Mouse (Mus musculus) midbrain, embryonic 16.5 days (tissue): ENCODE data around the gene Scimp. TPM values are rescaled to one million over a fixed set of nuclear protein-coding genes. Genes with fewer than 3 reads are reported as not detected.

Experiments used
- ATAC-seq: fragments of 200-750 bp; cut with Nextera tagmentation; 2 replicates; pipeline ENCODE4 v1.8.0; 2017; ENCODE audit warnings: moderate TSS enrichment
- H3K27ac ChIP-seq: fragments of 300-500 bp; sonication (generic); 2 replicates; pipeline ENCODE4 v1.5.1; 2014; ENCODE audit warnings: mild to moderate bottlenecking, low read length, mixed read lengths
- H3K27me3 ChIP-seq: fragments of 300-500 bp; sonication (generic); 2 replicates; pipeline ENCODE4 v1.6.1; 2014; ENCODE audit warnings: low read depth, low read length, mixed read lengths; ENCODE audit not compliant: control insufficient read depth, insufficient read depth
- H3K36me3 ChIP-seq: fragments of 300-500 bp; sonication (generic); 2 replicates; pipeline ENCODE4 v1.6.1; 2014; ENCODE audit warnings: mild to moderate bottlenecking, low read length, moderate library complexity, mixed read lengths; ENCODE audit not compliant: control insufficient read depth, insufficient read depth
- H3K4me1 ChIP-seq: fragments of 300-500 bp; sonication (generic); 2 replicates; pipeline ENCODE4 v1.6.1; 2014; ENCODE audit warnings: mild to moderate bottlenecking, low read length, mixed read lengths; ENCODE audit not compliant: control insufficient read depth, insufficient read depth
- H3K4me2 ChIP-seq: fragments of 300-500 bp; sonication (generic); 2 replicates; pipeline ENCODE4 v1.6.1; 2014; ENCODE audit warnings: mild to moderate bottlenecking, low read length, mixed read lengths
- H3K4me3 ChIP-seq: fragments of 300-500 bp; sonication (generic); 2 replicates; pipeline ENCODE4 v1.5.1; 2014; ENCODE audit warnings: low read depth, mild to moderate bottlenecking, low read length, moderate library complexity, mixed read lengths
- H3K9ac ChIP-seq: fragments of 300-500 bp; sonication (generic); 2 replicates; pipeline ENCODE4 v1.6.1; 2014; ENCODE audit warnings: low read depth, low read length, mixed read lengths
- H3K9me3 ChIP-seq: fragments of 300-500 bp; sonication (generic); replicated peaks from 2 replicates; pipeline ENCODE4 v1.6.1; 2014; ENCODE audit warnings: mild to moderate bottlenecking, low read length, mixed read lengths; ENCODE audit not compliant: control insufficient read depth, poor library complexity, severe bottlenecking
- WGBS: fragments of 180-500 bp; shearing (Covaris S2); extraction: QIAGEN DNeasy Blood & Tissue Kit; methylation state at CpG from one replicate; pipeline ENCODE4 v1.1.7; 2014; 5-methylcytosine and 5-hydroxymethylcytosine counted together
- polyA plus RNA-seq: library from polyadenylated mRNA; unstranded; fragments of >200 nt; fragmentation: Nextera tagmentation; extraction: Ambion mirVana; gene quantifications from 2 replicates; pipeline ENCODE4 v1.2.1, GENCODE M21; 2015

Scimp gene
- polyA plus RNA-seq, 1 experiment from 2014 or later = not detected

DNA sequence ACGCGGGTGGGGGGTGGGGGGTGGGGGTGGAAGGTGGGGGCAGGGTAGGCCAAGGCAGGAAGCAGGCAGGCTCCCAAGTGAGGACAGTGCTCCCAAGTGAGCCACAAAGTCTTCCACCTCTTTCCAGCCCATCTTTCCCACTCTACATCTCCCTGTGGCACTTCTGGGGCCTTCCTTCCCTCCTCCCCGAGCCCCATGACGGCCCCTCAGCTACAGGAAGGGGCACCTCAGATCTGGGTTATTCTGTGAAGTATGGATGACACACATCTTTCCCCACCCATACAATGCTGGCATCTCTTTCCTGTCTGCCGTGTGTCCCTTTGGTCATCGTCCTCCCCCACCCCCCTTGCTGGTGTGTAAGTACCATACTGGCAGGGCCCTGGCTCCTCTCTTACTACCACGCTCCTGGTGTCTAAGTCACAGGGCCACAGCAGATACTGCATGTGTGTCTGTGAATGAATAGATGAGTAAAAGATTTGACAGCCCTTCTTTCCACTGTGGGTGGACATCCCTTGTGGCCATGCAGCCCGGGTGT, 6.7 kb downstream of the Scimp start:
- no peaks in the 10 kb centered on the region for H3K9me3 ChIP-seq
- H3K9ac ChIP-seq = no peak overlapping the region
- no peak overlapping the region for H3K4me3 ChIP-seq
- H3K27ac ChIP-seq = no peak overlapping the region
- H3K36me3 ChIP-seq = no peaks in the 10 kb centered on the region
- no peak overlapping the region for H3K4me2 ChIP-seq
- 83% methylated on average over 6 of the region's 8 CpGs for WGBS
- no peaks in the 10 kb centered on the region for H3K27me3 ChIP-seq
- no peak for ATAC-seq
- no peaks in the 10 kb centered on the region for H3K4me1 ChIP-seq

DNA sequence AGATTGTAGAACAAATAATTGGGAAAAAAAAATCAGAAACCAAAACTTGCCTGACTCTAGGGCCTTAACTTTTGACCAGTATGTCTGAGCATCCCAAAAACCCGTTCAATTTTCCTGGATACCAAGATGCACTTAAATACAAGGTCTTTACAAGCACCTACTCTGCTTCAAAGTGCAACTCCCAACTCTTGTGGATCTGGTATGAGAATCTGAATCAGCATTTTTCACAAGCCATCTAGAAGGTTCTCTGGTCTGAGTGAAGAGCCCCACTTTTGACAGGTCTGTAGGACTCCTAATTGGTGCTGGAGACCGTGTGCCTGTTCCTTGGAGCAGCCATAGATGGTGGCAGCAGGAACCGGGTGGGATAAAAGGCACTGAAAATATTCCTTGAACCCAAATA, 8.0 kb downstream of the Scimp start:
- Histone ChIP-seq H3K9ac (no peak overlapping the region), H3K27me3 (no peaks in the 10 kb centered on the region), H3K4me3 (no peak overlapping the region), H3K27ac (no peak overlapping the region), H3K4me1 (no peaks in the 10 kb centered on the region), H3K9me3 (no peaks in the 10 kb centered on the region), H3K4me2 (no peak overlapping the region), H3K36me3 (no peaks in the 10 kb centered on the region)
- no peak for ATAC-seq
- WGBS = 83% methylated on average over 3 of the region's 3 CpGs

DNA sequence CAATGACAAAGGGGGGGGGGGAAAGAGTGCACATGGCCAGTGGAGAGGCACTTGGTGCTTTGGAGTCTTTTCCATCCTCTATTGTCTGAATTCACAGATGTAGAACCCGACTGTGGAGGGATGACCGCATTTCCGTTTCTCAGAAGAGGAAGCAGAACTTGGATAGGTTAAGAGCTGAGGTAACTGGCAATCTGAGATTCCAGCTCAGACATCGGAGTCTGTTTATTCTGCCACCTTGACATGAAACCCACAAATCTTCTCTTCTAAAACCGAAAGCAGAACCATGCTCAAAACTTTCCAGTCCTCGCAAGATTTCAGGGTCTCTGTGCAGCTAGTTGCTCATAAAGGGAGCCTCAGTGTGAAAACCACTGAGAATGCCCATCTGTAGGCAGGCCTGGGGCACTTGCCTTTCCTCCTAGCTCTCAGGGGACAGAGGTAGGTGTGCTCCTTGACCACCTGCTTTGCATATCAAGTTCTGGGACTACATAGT, 8.6 kb downstream of the Scimp start:
- no peak overlapping the region for H3K9ac ChIP-seq
- no peak overlapping the region for H3K27ac ChIP-seq
- no peak for ATAC-seq
- H3K27me3 ChIP-seq = no peaks in the 10 kb centered on the region
- no peak overlapping the region for H3K4me2 ChIP-seq
- H3K9me3 ChIP-seq = no peaks in the 10 kb centered on the region
- H3K36me3 ChIP-seq = no peaks in the 10 kb centered on the region
- H3K4me3 ChIP-seq = no peak overlapping the region
- no peaks in the 10 kb centered on the region for H3K4me1 ChIP-seq
- 87% methylated on average over 6 of the region's 6 CpGs for WGBS

DNA sequence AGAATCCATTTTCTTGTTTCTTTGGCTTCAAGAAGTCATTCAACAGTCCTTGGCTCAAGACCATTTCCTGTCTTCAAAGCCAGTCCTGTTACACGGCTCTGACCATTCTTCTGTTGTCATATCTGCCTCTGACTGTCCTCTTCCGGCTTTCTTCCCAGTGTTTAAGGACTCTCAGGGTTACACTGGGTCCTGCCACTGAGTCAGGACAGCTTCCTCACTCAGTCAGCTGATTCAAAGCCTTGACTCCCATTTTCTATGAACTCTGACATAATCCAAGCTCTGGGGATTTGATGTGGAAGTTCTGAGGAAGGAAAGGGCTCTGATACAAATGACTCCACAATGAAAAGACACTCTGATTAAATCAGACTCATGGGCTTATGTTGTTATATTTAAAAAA, 9.5 kb downstream of the Scimp start:
- WGBS = 79% methylated on average over 2 of the region's 2 CpGs

DNA sequence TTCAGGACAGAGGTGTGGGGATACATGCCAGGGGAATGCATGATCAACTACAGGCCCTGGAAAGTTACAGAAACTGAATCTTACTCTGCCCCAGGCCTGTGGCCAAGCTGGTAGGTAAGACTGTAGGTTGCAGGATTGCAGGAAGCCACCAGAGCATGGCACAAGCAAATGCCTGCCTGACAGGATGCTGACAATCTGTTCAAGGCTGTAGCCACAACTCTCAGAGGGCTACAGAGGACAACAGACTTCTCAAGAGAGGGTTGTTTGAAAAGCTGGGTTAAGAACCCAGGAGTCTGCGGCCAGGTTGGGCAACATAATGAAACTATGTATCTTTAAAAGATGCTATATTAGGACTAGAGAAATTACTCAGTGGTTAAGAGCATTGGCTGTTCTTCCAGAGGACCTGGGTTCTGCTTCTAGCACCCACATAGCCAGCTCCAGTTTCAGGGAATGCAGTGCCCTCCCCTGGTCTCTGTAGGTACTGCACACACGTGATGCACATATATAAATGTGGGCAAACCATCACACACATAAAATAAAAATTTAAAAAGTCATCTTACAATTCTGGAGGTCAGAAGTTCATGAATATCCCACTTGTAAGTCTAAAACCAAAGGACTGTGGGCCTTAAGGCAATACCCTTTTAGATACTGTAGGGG, 10.1 kb downstream of the Scimp start:
- ATAC-seq = no peak
- H3K27ac ChIP-seq = no peak overlapping the region
- H3K4me1 ChIP-seq = no peaks in the 10 kb centered on the region
- whole genome bisulfite sequencing = 88% methylated on average over 2 of the region's 2 CpGs
- H3K9me3 ChIP-seq = no peaks in the 10 kb centered on the region
- H3K27me3 ChIP-seq = no peaks in the 10 kb centered on the region
- no peak overlapping the region for H3K4me2 ChIP-seq
- H3K4me3 ChIP-seq = no peak overlapping the region
- H3K36me3 ChIP-seq = no peaks in the 10 kb centered on the region
- H3K9ac ChIP-seq = no peak overlapping the region

More for the DNA sequence above, 9.5 kb downstream of the Scimp start:
- Histone ChIP-seq H3K4me1 (no peaks in the 10 kb centered on the region), H3K9me3 (no peaks in the 10 kb centered on the region), H3K4me3 (no peak overlapping the region), H3K9ac (no peak overlapping the region), H3K4me2 (no peak overlapping the region), H3K36me3 (no peaks in the 10 kb centered on the region), H3K27me3 (no peaks in the 10 kb centered on the region), H3K27ac (no peak overlapping the region)
- ATAC-seq = no peak

DNA sequence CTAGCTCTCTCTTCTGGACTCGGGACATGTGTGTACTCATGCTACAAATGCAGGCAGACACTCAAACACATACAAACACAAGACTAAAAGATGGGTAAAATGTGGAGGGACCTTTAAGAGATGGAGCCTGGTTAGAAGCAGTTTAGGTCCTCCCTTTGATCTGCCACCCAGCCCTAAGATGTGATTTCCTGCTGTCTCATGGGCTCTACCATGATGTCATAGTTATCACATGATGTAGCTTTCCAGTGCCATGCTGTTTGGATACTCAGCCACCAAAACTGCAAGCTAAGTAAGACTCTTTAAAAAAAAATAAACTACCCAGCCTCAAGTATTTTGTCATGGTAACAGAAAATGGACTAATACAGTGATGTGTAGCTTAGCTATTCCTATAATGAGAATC, 20.0 kb downstream of the Scimp start:
- 95% methylated on average over 1 of the region's 1 CpGs for WGBS
- no peak for ATAC-seq
- H3K4me2 ChIP-seq = no peak overlapping the region

DNA sequence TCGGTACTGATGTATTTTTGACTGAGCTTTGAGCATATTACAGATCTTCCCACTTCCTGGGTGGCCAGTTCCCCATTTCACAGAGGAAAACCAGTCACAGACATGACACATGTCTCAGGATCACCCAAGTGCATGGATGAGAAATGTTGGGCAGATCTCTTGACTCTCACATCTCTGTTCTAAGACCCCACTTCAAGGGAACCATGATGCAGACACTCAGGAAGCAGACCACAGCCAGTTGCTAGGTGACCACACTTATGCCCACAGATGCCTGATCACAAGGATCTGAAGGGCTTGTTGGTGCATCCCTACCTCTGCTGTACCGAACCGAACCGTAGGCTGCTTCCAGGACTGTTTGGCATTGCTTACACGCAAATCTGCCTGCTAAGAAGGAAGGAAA, 20.7 kb downstream of the Scimp start:
- Histone ChIP-seq H3K27ac (no peak overlapping the region), H3K9me3 (no peaks in the 10 kb centered on the region), H3K4me3 (no peak overlapping the region), H3K36me3 (no peaks in the 10 kb centered on the region), H3K4me1 (no peaks in the 10 kb centered on the region), H3K4me2 (no peak overlapping the region), H3K27me3 (no peaks in the 10 kb centered on the region), H3K9ac (no peak overlapping the region)
- 89% methylated on average over 5 of the region's 5 CpGs for WGBS
- ATAC-seq = no peak

More for the DNA sequence above, 20.0 kb downstream of the Scimp start:
- H3K27me3 ChIP-seq = no peaks in the 10 kb centered on the region
- H3K36me3 ChIP-seq = no peaks in the 10 kb centered on the region
- no peak overlapping the region for H3K9ac ChIP-seq
- H3K27ac ChIP-seq = no peak overlapping the region
- no peak overlapping the region for H3K4me3 ChIP-seq
- no peaks in the 10 kb centered on the region for H3K9me3 ChIP-seq
- H3K4me1 ChIP-seq = no peaks in the 10 kb centered on the region

DNA sequence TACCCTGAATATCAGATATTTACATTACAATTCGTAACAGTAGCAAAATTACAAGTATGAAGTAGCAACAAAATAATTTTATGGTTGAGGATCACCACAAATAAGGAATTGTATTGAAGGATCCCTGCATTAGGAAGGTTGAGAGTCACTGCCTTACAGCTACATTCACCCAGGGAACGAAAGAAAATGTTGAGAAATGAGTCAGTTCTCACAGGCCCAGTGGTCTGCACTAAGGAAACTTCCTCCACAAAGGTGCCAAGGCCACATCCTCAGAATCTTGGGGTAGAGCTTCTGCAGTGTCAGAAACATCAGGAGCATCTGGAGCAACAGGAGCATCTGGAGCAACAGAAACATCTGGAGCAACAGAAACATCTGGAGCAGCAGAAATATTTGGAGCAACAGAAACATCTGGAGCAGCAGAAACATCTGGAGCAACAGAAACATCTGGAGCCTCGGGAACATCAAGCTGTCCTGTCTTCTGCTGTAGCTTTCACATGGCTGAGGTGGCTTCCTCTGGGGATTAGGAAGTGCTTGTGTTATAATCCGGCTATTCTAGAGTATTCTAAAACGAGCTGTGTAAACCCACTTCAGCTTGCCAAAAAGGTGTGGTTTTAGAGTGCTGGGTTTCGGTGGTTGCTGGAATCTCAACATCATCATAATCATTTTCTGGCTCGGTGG, 21.4 kb downstream of the Scimp start:
- Histone ChIP-seq H3K9me3 (no peaks in the 10 kb centered on the region), H3K4me3 (no peak overlapping the region), H3K9ac (no peak overlapping the region), H3K27ac (no peak overlapping the region), H3K27me3 (no peaks in the 10 kb centered on the region), H3K4me1 (no peaks in the 10 kb centered on the region), H3K36me3 (no peaks in the 10 kb centered on the region), H3K4me2 (no peak overlapping the region)
- no peak for ATAC-seq
- 81% methylated on average over 7 of the region's 7 CpGs for WGBS

DNA sequence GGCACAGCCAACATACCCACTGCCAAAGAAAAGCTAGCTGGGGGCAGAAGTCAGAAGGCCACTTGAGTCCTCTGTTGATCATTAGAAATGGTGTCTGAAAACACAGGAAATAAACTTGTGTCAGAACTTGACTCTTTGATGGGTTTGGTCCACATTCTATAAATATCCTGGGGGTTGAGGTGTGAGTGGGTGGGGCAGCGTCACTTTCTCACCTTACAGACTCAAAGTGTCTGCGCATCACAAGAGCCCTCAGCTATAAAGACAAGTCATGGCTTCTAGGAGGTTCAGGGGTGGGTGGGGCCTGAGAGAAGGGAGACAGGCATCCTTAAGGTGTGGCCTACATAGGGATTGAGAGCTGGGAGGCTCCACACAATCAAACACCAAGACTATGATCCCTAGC, 22.0 kb downstream of the Scimp start:
- H3K4me3 ChIP-seq = no peak overlapping the region
- H3K9ac ChIP-seq = no peak overlapping the region
- H3K36me3 ChIP-seq = no peaks in the 10 kb centered on the region
- no peak for ATAC-seq
- no peak overlapping the region for H3K4me2 ChIP-seq
- no peaks in the 10 kb centered on the region for H3K4me1 ChIP-seq
- no peak overlapping the region for H3K27ac ChIP-seq
- no peaks in the 10 kb centered on the region for H3K27me3 ChIP-seq
- H3K9me3 ChIP-seq = no peaks in the 10 kb centered on the region
- 88% methylated on average over 2 of the region's 2 CpGs for WGBS
